ENCODE assay signal across 8 mouse cellular contexts in the genomic region with DNA sequence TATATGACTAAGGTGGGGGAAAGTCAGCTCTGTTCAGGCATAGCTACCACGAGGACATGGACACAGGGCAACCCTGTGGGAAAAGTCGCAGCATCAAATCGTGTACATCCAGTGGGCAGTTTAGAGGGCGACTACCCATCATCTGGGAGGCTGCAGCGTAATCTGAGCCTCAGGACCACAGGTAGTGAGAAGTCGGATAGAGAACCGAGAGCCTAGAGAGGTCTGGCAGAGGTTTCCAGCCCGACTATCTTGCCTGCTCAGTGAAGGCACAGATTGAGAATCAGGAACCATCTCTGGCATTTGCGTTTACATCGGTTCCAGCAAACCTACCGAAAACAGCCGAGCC. TPM values are rescaled to one million over a fixed set of nuclear protein-coding genes. Genes with fewer than 3 reads are reported as not detected.
DNase-seq lines count a peak whose midpoint lies in the region; ATAC-seq and TF ChIP-seq lines count a peak whose summit lies in the region.

No protein-coding gene starts in this region.

- peaks cover 59% of the 10 kb centered on the region for H3K36me3 ChIP-seq in lung, embryonic 14.5 days (ENCODE audit: insufficient read depth)
- peaks cover 56% of the 10 kb centered on the region for H3K36me3 ChIP-seq in embryonic facial prominence, embryonic 15.5 days
- H3K36me3 ChIP-seq in limb, embryonic 10.5 days = peaks cover 74% of the 10 kb centered on the region
- H3K36me3 ChIP-seq in neural tube, embryonic 15.5 days = peaks cover 49% of the 10 kb centered on the region

- H3K9ac ChIP-seq in lung, embryonic 14.5 days = peak overlapping the region; percentile 66
- peak overlapping the region; percentile 42 for H3K9ac ChIP-seq in embryonic facial prominence, embryonic 15.5 days
- H3K9ac ChIP-seq in neural tube, embryonic 15.5 days (replicated peaks) = peak overlapping the region; percentile 72

- TF ChIP-seq CTCF in lung, embryonic 14.5 days (IDR thresholded peaks at IDR 0.05; ENCODE audit: low read depth) = no peak

- no peak for DNase-seq in lung, embryonic 14.5 days
- DNase-seq in lung, adult 18-20 months = no peak
- no peak for DNase-seq in limb, embryonic 10.5 days (ENCODE audit: low spot score)
- DNase-seq in cerebellum, adult 9-10 months = no peak
- no peak for DNase-seq in MN1 (ENCODE audit: low spot score)
- DNase-seq in adrenal gland, adult (ENCODE audit: inconsistent age in 2 of 2, low spot score in 1 of 2) = no peak

- under 1% methylated on average over 12 of the region's 12 CpGs for WGBS in lung, embryonic 14.5 days
- 1% methylated on average over 12 of the region's 12 CpGs for WGBS in embryonic facial prominence, embryonic 15.5 days
- WGBS in limb, embryonic 10.5 days = 2% methylated on average over 12 of the region's 12 CpGs
- WGBS in neural tube, embryonic 15.5 days = 1% methylated on average over 12 of the region's 12 CpGs

- no peaks in the 10 kb centered on the region for H3K9me3 ChIP-seq in lung, embryonic 14.5 days (ENCODE audit: low read depth, low read length)
- H3K9me3 ChIP-seq in embryonic facial prominence, embryonic 15.5 days (replicated peaks) = no peaks in the 10 kb centered on the region
- H3K9me3 ChIP-seq in limb, embryonic 10.5 days (replicated peaks) = no peaks in the 10 kb centered on the region
- H3K9me3 ChIP-seq in neural tube, embryonic 15.5 days (replicated peaks) = no peaks in the 10 kb centered on the region

- peak overlapping the region; percentile 83; the same call in 1 of the 2 replicates for H3K27ac ChIP-seq in lung, embryonic 14.5 days (ENCODE audit: low read depth)
- H3K27ac ChIP-seq in embryonic facial prominence, embryonic 15.5 days (replicated peaks) = peak overlapping the region; percentile 94
- peak overlapping the region; percentile 83 for H3K27ac ChIP-seq in limb, embryonic 10.5 days
- peak overlapping the region; percentile 98 for H3K27ac ChIP-seq in neural tube, embryonic 15.5 days (replicated peaks)

- no peaks in the 10 kb centered on the region for H3K27me3 ChIP-seq in lung, embryonic 14.5 days (ENCODE audit: insufficient read depth, low read length)
- no peaks in the 10 kb centered on the region for H3K27me3 ChIP-seq in embryonic facial prominence, embryonic 15.5 days
- H3K27me3 ChIP-seq in limb, embryonic 10.5 days (ENCODE audit: low read depth, poor library complexity, severe bottlenecking) = no peaks in the 10 kb centered on the region
- H3K27me3 ChIP-seq in neural tube, embryonic 15.5 days (replicated peaks) = no peaks in the 10 kb centered on the region

- H3K4me1 ChIP-seq in lung, embryonic 14.5 days (ENCODE audit: insufficient read depth) = peaks cover 5% of the 10 kb centered on the region; the same call in 1 of the 2 replicates
- peaks cover 14% of the 10 kb centered on the region for H3K4me1 ChIP-seq in embryonic facial prominence, embryonic 15.5 days
- H3K4me1 ChIP-seq in limb, embryonic 10.5 days = peaks cover 17% of the 10 kb centered on the region
- H3K4me1 ChIP-seq in neural tube, embryonic 15.5 days = peaks cover 21% of the 10 kb centered on the region

- H3K4me2 ChIP-seq in lung, embryonic 14.5 days = peak overlapping the region; percentile 86
- H3K4me2 ChIP-seq in embryonic facial prominence, embryonic 15.5 days (replicated peaks) = peak overlapping the region; percentile 84
- H3K4me2 ChIP-seq in neural tube, embryonic 15.5 days = peak overlapping the region; percentile 84

- H3K4me3 ChIP-seq in lung, embryonic 14.5 days (ENCODE audit: low read depth, low read length) = peak overlapping the region; percentile 56
- H3K4me3 ChIP-seq in embryonic facial prominence, embryonic 15.5 days (replicated peaks) = peak overlapping the region; percentile 65
- H3K4me3 ChIP-seq in limb, embryonic 10.5 days = peak overlapping the region; percentile 68
- peak overlapping the region; percentile 65 for H3K4me3 ChIP-seq in neural tube, embryonic 15.5 days (replicated peaks)

- peak; percentile 32 for ATAC-seq in lung, embryonic 14.5 days (ENCODE audit: insufficient read depth)
- ATAC-seq in embryonic facial prominence, embryonic 15.5 days (ENCODE audit: insufficient number of reproducible peaks, low FRiP score, low TSS enrichment, low read depth) = peak; percentile 4; the same call in 1 of the 2 replicates
- ATAC-seq in neural tube, embryonic 15.5 days (ENCODE audit: low FRiP score) = peak; percentile 51

RNA-seq across cellular contexts. Expression of gene 0610037L13Rik, which starts 0.3 kb away (rescaled TPM):
- polyA plus RNA-seq in lung, embryonic 14.5 days (2014; fragmentation: Nextera tagmentation; extraction: Ambion mirVana) = 138 and 139 TPM in 2 replicates
- polyA plus RNA-seq in embryonic facial prominence, embryonic 15.5 days (2015; fragmentation: Nextera tagmentation; extraction: Ambion mirVana) = 145 and 154 TPM in 2 replicates
- 104 and 117 TPM in 2 replicates for polyA plus RNA-seq in limb, embryonic 10.5 days (2016; fragmentation: Nextera tagmentation; extraction: Ambion mirVana)
- polyA plus RNA-seq in neural tube, embryonic 15.5 days (2015; fragmentation: Nextera tagmentation; extraction: Ambion mirVana) = 93.6 and 105 TPM in 2 replicates

RNA-seq across cellular contexts. Expression of gene Magoh, which starts 9.8 kb away (rescaled TPM):
- 219 and 232 TPM in 2 replicates for polyA plus RNA-seq in lung, embryonic 14.5 days (2014; fragmentation: Nextera tagmentation; extraction: Ambion mirVana)
- 160 and 167 TPM in 2 replicates for polyA plus RNA-seq in embryonic facial prominence, embryonic 15.5 days (2015; fragmentation: Nextera tagmentation; extraction: Ambion mirVana)
- 242 and 271 TPM in 2 replicates for polyA plus RNA-seq in limb, embryonic 10.5 days (2016; fragmentation: Nextera tagmentation; extraction: Ambion mirVana)
- 105 and 120 TPM in 2 replicates for polyA plus RNA-seq in neural tube, embryonic 15.5 days (2015; fragmentation: Nextera tagmentation; extraction: Ambion mirVana)

RNA-seq across cellular contexts. Expression of gene Cpt2, which starts 34.1 kb away (rescaled TPM):
- polyA plus RNA-seq in lung, embryonic 14.5 days (2014; fragmentation: Nextera tagmentation; extraction: Ambion mirVana) = 38.6 and 40.2 TPM in 2 replicates
- polyA plus RNA-seq in embryonic facial prominence, embryonic 15.5 days (2015; fragmentation: Nextera tagmentation; extraction: Ambion mirVana) = 33.2 and 34.1 TPM in 2 replicates
- polyA plus RNA-seq in limb, embryonic 10.5 days (2016; fragmentation: Nextera tagmentation; extraction: Ambion mirVana) = 39.7 and 41.6 TPM in 2 replicates
- polyA plus RNA-seq in neural tube, embryonic 15.5 days (2015; fragmentation: Nextera tagmentation; extraction: Ambion mirVana) = 16.8 and 20.4 TPM in 2 replicates
